Mouse (Mus musculus) midbrain, embryonic 10.5 days (tissue): Measurements from ENCODE around the gene Fbxo30. TPM values are rescaled to one million over a fixed set of nuclear protein-coding genes. Genes with fewer than 3 reads are reported as not detected.

ENCODE experiments used
- DNase-seq: peaks from one replicate; pipeline ENCODE4 v3.0.0-alpha.2; 2017; ENCODE audit warnings: low spot score
- H3K27ac ChIP-seq: fragments of 300-500 bp; sonication (generic); replicated peaks from 2 replicates; pipeline ENCODE4 v1.5.1; 2016; ENCODE audit warnings: mild to moderate bottlenecking
- H3K27me3 ChIP-seq: fragments of 300-500 bp; sonication (generic); 2 replicates; pipeline ENCODE4 v1.6.1; 2016; ENCODE audit warnings: low read depth, mild to moderate bottlenecking; ENCODE audit not compliant: poor library complexity, severe bottlenecking
- H3K36me3 ChIP-seq: fragments of 300-500 bp; sonication (generic); 2 replicates; pipeline ENCODE4 v1.6.1; 2016; ENCODE audit warnings: mild to moderate bottlenecking, moderate library complexity
- H3K4me1 ChIP-seq: fragments of 300-500 bp; sonication (generic); 2 replicates; pipeline ENCODE4 v1.6.1; 2016
- H3K4me3 ChIP-seq: fragments of 300-500 bp; sonication (generic); 2 replicates; pipeline ENCODE4 v1.5.1; 2016; ENCODE audit warnings: mild to moderate bottlenecking, moderate library complexity
- H3K9me3 ChIP-seq: fragments of 300-500 bp; sonication (generic); replicated peaks from 2 replicates; pipeline ENCODE4 v1.6.1; 2016; ENCODE audit warnings: mild to moderate bottlenecking
- WGBS: fragments of 180-500 bp; shearing (Covaris S2); methylation state at CpG from one replicate; pipeline ENCODE4 v1.1.7; 2016; 5-methylcytosine and 5-hydroxymethylcytosine counted together
- polyA plus RNA-seq: library from polyadenylated mRNA; unstranded; fragments of >200 nt; fragmentation: Nextera tagmentation; extraction: Ambion mirVana; gene quantifications from 2 replicates; pipeline ENCODE4 v1.2.1, GENCODE M21; 2016

The Fbxo30 gene
- polyA plus RNA-seq, 1 experiment from 2014 or later, result 49.9 TPM

DNA sequence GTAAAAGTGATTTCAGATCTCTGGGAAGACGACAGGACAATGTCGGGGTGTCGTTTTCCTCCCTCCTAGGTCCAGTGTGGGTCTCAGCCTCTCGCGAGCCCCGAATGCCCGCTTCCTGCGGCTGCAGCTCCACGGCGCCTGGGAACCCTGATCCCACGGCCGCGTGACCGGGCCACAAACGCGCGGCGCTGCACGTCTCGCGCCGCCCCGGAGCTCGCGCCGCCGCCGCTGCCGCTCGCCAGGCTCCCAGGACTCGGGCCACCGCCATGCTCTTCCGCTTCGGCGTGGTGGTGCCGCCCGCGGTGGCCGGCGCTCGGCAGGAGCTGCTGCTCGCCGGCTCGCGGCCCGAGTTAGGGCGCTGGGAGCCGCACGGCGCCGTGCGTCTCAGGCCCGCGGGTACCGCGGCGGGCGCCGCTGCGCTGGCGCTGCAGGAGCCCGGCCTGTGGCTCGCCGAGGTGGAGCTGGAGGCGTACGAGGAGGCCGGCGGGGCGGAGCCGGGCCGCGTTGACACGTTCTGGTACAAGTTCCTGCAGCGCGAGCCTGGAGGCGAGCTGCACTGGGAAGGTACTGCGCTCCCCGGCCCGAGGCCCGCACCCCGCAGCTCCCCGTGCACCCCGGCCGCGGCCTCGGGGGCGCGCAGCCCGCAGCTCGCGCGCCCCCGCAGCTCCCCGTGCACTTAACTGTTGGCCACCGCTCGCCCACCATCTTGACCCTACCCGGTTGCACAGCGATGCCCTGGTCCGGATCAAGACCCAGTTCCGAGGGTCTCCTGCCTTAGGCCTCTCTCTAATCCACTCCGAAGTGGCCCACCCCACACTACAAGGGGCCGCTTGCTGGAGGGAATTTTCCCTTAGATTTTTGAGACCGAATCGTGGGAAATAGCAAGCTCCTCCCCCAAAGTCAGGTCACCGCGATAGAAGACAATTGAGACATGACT lies 62.3 kb downstream of the Fbxo30 start, which contains the start of gene Epm2a:
Gene Epm2a (plus strand): TSS at position 200 of the 937 bp plus-strand sequence.
- Histone ChIP-seq H3K4me1 (peaks cover 9% of the 10 kb centered on the region; the same call in 1 of the 2 replicates), H3K4me3 (peak within 1 kb of the TSS; percentile 75), H3K27ac (peak within 1 kb of the TSS; percentile 97), H3K27me3 (no peaks in the 10 kb centered on the region), H3K36me3 (no peaks in the 10 kb centered on the region), H3K9me3 (peaks cover 4% of the 10 kb centered on the region; the same call in 1 of the 2 replicates)
- under 1% methylated on average over 102 of the region's 106 CpGs for WGBS
- peak; percentile 86 for DNase-seq

DNA sequence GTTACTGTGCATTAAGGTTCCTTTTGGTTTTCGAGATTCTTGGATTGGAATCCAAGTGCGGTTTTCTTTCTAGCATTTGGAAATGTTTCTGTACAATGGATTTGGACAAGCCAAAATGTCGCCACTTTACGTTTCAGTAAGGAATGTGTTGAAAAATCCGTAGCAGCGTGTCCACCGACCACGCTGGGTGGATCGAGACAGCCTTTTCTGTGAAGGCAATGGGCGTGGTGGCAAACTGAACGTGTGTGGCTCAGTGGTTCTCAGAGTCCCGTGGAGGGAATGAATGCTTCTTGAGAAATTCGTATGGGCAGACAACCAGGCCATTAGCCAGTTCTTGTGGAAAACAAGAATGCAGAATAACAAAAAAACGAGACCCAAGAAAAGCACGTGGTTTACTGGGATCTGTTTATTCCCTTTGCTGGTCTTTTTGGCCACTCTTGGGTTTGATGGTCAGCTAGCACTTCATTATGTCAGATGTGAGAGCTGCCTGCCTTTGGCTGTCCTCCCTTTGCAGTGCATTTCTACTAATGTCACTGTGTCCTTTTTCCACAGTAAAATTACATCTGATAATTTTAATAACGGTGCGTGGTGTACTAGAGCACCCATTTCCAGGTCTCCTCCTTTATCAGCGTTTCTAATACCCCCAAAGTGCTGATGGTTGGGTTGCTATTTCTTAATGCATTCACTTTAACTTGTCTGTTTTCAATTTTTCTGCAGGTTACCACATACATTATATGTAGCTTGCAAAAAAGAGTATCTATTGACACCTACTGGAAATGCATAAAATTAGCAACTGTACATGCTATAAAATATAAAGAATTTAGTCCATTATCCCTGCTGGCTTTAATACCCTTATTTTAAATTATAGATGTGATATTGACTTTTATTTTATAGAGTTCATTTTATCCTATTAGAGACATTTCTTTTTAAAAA lies 63.7 kb downstream of the Fbxo30 start:
- no peaks in the 10 kb centered on the region for H3K27me3 ChIP-seq
- no peak for DNase-seq
- 86% methylated on average over 18 of the region's 18 CpGs for WGBS

More for the DNA sequence above, 63.7 kb downstream of the Fbxo30 start:
- Histone ChIP-seq H3K36me3 (no peaks in the 10 kb centered on the region), H3K4me3 (no peak overlapping the region), H3K27ac (no peak overlapping the region), H3K4me1 (peaks cover 9% of the 10 kb centered on the region; the same call in 1 of the 2 replicates), H3K9me3 (peaks cover 3% of the 10 kb centered on the region; the same call in 1 of the 2 replicates)

Other genes starting within 250 kb of the Fbxo30 start
- 0.01 and 0.09 TPM in 2 replicates for gene Grm1, start 199.0 kb upstream of the Fbxo30 start, polyA plus RNA-seq
- gene Shprh, start 131.9 kb upstream of the Fbxo30 start, polyA plus RNA-seq, result 17.5 and 22.2 TPM in 2 replicates
- 0.64 and 0.73 TPM in 2 replicates for gene Epm2a, start 62.1 kb downstream of the Fbxo30 start, polyA plus RNA-seq